Mouse (Mus musculus) CH12.LX (cell line): ENCODE measurements around the gene Sos2.

Source experiments
- BHLHE40 ChIP-seq: IDR thresholded peaks from 2 replicates; pipeline ENCODE4 v1.6.1; 2011; ENCODE audit warnings: mild to moderate bottlenecking, low read depth, low read length, improper control_type of control experiment
- CHD2 ChIP-seq: IDR thresholded peaks from 2 replicates; pipeline ENCODE4 v1.6.1; 2011; ENCODE audit warnings: low read length, improper control_type of control experiment
- CTCF ChIP-seq, 2 experiments: IDR thresholded peaks in 1 of 2; conservative IDR thresholded peaks in 1 of 2; 2 replicates each; pipeline ENCODE4 v1.5.1; 2011 to 2012; ENCODE audit warnings: low read depth in 2 of 2, low read length in 2 of 2, improper control_type of control experiment in 1 of 2, inconsistent platforms in 1 of 2, mild to moderate bottlenecking in 1 of 2, moderate library complexity in 1 of 2
- E2F4 ChIP-seq: IDR thresholded peaks from 2 replicates; pipeline ENCODE4 v1.6.1; 2011; ENCODE audit warnings: low read depth, low read length, improper control_type of control experiment; ENCODE audit not compliant: insufficient replicate concordance
- HCFC1 ChIP-seq: IDR thresholded peaks from 2 replicates; pipeline ENCODE4 v1.6.1; 2012; ENCODE audit warnings: low read depth, mild to moderate bottlenecking, inconsistent platforms, low read length, improper control_type of control experiment
- MAX ChIP-seq: IDR thresholded peaks from 2 replicates; pipeline ENCODE4 v1.6.1; 2011; ENCODE audit warnings: low read length, improper control_type of control experiment
- MAZ ChIP-seq: IDR thresholded peaks from 2 replicates; pipeline ENCODE4 v1.6.1; 2012; ENCODE audit warnings: low read depth, mild to moderate bottlenecking, inconsistent platforms, low read length, improper control_type of control experiment, moderate library complexity
- POLR2A ChIP-seq: IDR thresholded peaks from 2 replicates; pipeline ENCODE4 v1.6.1; 2011; ENCODE audit warnings: low read depth, mild to moderate bottlenecking, improper control_type of control experiment, low read length
- POLR2AphosphoS2 ChIP-seq: IDR thresholded peaks from 2 replicates; pipeline ENCODE4 v1.6.1; 2011; ENCODE audit warnings: low read depth, low read length, improper control_type of control experiment
- SIN3A ChIP-seq: IDR thresholded peaks from 2 replicates; pipeline ENCODE4 v1.6.1; 2012; ENCODE audit warnings: low read length, improper control_type of control experiment, inconsistent platforms
- UBTF ChIP-seq: IDR thresholded peaks from 2 replicates; pipeline ENCODE4 v1.6.1; 2012; ENCODE audit warnings: low read depth, mild to moderate bottlenecking, inconsistent platforms, low read length, improper control_type of control experiment, moderate library complexity
- USF1 ChIP-seq: IDR thresholded peaks from 2 replicates; pipeline ENCODE4 v1.6.1; 2014; ENCODE audit warnings: low read depth, mild to moderate bottlenecking, inconsistent platforms, low read length, improper control_type of control experiment
- ZC3H11A ChIP-seq: IDR thresholded peaks from 2 replicates; pipeline ENCODE4 v1.6.1; 2012; ENCODE audit warnings: low read depth, mild to moderate bottlenecking, inconsistent platforms, low read length, improper control_type of control experiment
- ZNF384 ChIP-seq: IDR thresholded peaks from 2 replicates; pipeline ENCODE4 v1.6.1; 2012; ENCODE audit warnings: low read depth, low read length, improper control_type of control experiment, inconsistent platforms

DNA sequence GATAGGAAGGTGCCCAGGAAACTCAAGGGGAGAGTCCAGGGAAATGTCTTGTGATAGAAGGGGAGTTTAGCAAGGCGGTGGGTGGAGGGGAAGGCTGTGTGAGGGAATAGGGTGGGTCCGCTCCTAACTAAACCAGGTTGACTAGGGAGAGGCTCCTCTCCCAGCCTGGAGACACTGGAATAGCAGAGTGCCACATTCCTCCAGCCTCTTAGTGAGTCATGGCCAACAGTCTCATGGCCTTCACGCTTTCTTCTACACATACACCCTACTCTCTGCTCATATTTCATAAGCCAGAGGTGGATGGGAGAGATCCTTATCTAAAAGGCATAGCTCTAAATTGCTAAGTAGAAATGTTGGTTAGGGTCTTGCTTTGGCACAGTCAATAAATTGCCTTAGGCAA lies 111.7 kb downstream of the Sos2 start:
- TF ChIP-seq CTCF (conservative IDR thresholded peaks at IDR 0.05 in 1 of 2, IDR thresholded peaks at IDR 0.05 in 1 of 2; ENCODE audit: low read depth in 2 of 2, low read length in 2 of 2) (no peak), CHD2 (no peak), MAX (no peak), SIN3A (no peak), ZC3H11A (no peak), MAZ (no peak), POLR2A (no peak), HCFC1 (no peak), BHLHE40 (no peak), POLR2AphosphoS2 (no peak), UBTF (no peak), ZNF384 (no peak), E2F4 (no peak), USF1 (no peak)
